Mouse (Mus musculus): ENCODE data around the gene Hsf5. TPM values are rescaled to one million over a fixed set of nuclear protein-coding genes. Genes with fewer than 3 reads are reported as not detected.

The Hsf5 gene
- total and polyA plus RNA-seq, 3 experiments = 0.02 to 0.05 TPM; not detected in 1

GRCm38 (mm10) chr11:87667107-87668090, 50.4 kb downstream of the Hsf5 start:
- H3K9ac ChIP-seq (ENCODE audit: low read depth, low read length) = no peak overlapping the region
- 44% methylated on average over 4 of the region's 4 CpGs for WGBS
- DNase-seq = no peak
- H3K36me3 ChIP-seq (ENCODE audit: control insufficient read depth, insufficient read depth, low read length) = no peaks in the 10 kb centered on the region
- no peak overlapping the region for H3K4me3 ChIP-seq
- H3K27me3 ChIP-seq (ENCODE audit: control insufficient read depth, insufficient read depth, low read length) = no peaks in the 10 kb centered on the region
- no peaks in the 10 kb centered on the region for H3K79me2 ChIP-seq (replicated peaks; ENCODE audit: control insufficient read depth, insufficient read depth, low read length)
- H3K27ac ChIP-seq = no peak overlapping the region
- TF ChIP-seq CTCF (IDR thresholded peaks at IDR 0.05) (no peak), EP300 (IDR thresholded peaks at IDR 0.05; ENCODE audit: insufficient read depth, low read depth, low read length) (no peak), POLR2A (IDR thresholded peaks at IDR 0.05; ENCODE audit: insufficient read depth, low read depth, low read length) (no peak)
- no peaks in the 10 kb centered on the region for H3K4me1 ChIP-seq (ENCODE audit: control insufficient read depth, insufficient read depth, low read length)
- intact Hi-C loops (cut with DNase I) = no loop called here

GRCm38 (mm10) chr11:87673282-87673681, 56.3 kb downstream of the Hsf5 start:
- Histone ChIP-seq H3K9ac (ENCODE audit: low read depth, low read length) (no peak overlapping the region), H3K27ac (no peak overlapping the region), H3K36me3 (ENCODE audit: control insufficient read depth, insufficient read depth, low read length) (no peaks in the 10 kb centered on the region), H3K4me3 (no peak overlapping the region), H3K4me1 (ENCODE audit: control insufficient read depth, insufficient read depth, low read length) (no peaks in the 10 kb centered on the region), H3K79me2 (replicated peaks; ENCODE audit: control insufficient read depth, insufficient read depth, low read length) (no peaks in the 10 kb centered on the region), H3K27me3 (ENCODE audit: control insufficient read depth, insufficient read depth, low read length) (no peaks in the 10 kb centered on the region)
- no peak for TF ChIP-seq POLR2A (IDR thresholded peaks at IDR 0.05; ENCODE audit: insufficient read depth, low read depth, low read length)
- no peak for TF ChIP-seq EP300 (IDR thresholded peaks at IDR 0.05; ENCODE audit: insufficient read depth, low read depth, low read length)
- TF ChIP-seq CTCF (IDR thresholded peaks at IDR 0.05) = no peak
- no peak for DNase-seq
- 92% methylated on average over 1 of the region's 1 CpGs for WGBS
- intact Hi-C loops (cut with DNase I) = no loop called here

- WGBS = 79% methylated on average over 6 of the region's 6 CpGs
- no peak for TF ChIP-seq EP300 (IDR thresholded peaks at IDR 0.05; ENCODE audit: insufficient read depth, low read depth, low read length)
- no peaks in the 10 kb centered on the region for H3K4me1 ChIP-seq (ENCODE audit: control insufficient read depth, insufficient read depth, low read length)
- intact Hi-C loops (cut with DNase I) = no loop called here
- H3K4me3 ChIP-seq = no peak overlapping the region
- no peaks in the 10 kb centered on the region for H3K79me2 ChIP-seq (replicated peaks; ENCODE audit: control insufficient read depth, insufficient read depth, low read length)
- H3K27me3 ChIP-seq (ENCODE audit: control insufficient read depth, insufficient read depth, low read length) = no peaks in the 10 kb centered on the region
- DNase-seq = no peak
- H3K36me3 ChIP-seq (ENCODE audit: control insufficient read depth, insufficient read depth, low read length) = no peaks in the 10 kb centered on the region
- no peak overlapping the region for H3K9ac ChIP-seq (ENCODE audit: low read depth, low read length)
- H3K27ac ChIP-seq = no peak overlapping the region
Observed at GRCm38 (mm10) chr11:87675606-87676005, 58.6 kb downstream of the Hsf5 start.

GRCm38 (mm10) chr11:87677756-87678155, 60.8 kb downstream of the Hsf5 start:
- H3K27ac ChIP-seq = no peak overlapping the region
- intact Hi-C loops (cut with DNase I) = no loop called here
- TF ChIP-seq EP300 (IDR thresholded peaks at IDR 0.05; ENCODE audit: insufficient read depth, low read depth, low read length) = no peak
- no peak for TF ChIP-seq CTCF (IDR thresholded peaks at IDR 0.05)
- no peak for TF ChIP-seq POLR2A (IDR thresholded peaks at IDR 0.05; ENCODE audit: insufficient read depth, low read depth, low read length)
- H3K36me3 ChIP-seq (ENCODE audit: control insufficient read depth, insufficient read depth, low read length) = no peaks in the 10 kb centered on the region
- H3K79me2 ChIP-seq (replicated peaks; ENCODE audit: control insufficient read depth, insufficient read depth, low read length) = no peaks in the 10 kb centered on the region
- no peaks in the 10 kb centered on the region for H3K4me1 ChIP-seq (ENCODE audit: control insufficient read depth, insufficient read depth, low read length)
- H3K9ac ChIP-seq (ENCODE audit: low read depth, low read length) = no peak overlapping the region
- no peak overlapping the region for H3K4me3 ChIP-seq
- WGBS = 57% methylated on average over 5 of the region's 5 CpGs
- H3K27me3 ChIP-seq (ENCODE audit: control insufficient read depth, insufficient read depth, low read length) = no peaks in the 10 kb centered on the region
- no peak for DNase-seq

GRCm38 (mm10) chr11:87678545-87678944, 61.6 kb downstream of the Hsf5 start:
- intact Hi-C loops (cut with DNase I) = no loop called here
- no peaks in the 10 kb centered on the region for H3K79me2 ChIP-seq (replicated peaks; ENCODE audit: control insufficient read depth, insufficient read depth, low read length)
- H3K36me3 ChIP-seq (ENCODE audit: control insufficient read depth, insufficient read depth, low read length) = no peaks in the 10 kb centered on the region
- H3K4me1 ChIP-seq (ENCODE audit: control insufficient read depth, insufficient read depth, low read length) = no peaks in the 10 kb centered on the region
- no peak overlapping the region for H3K9ac ChIP-seq (ENCODE audit: low read depth, low read length)
- 70% methylated on average over 4 of the region's 4 CpGs for WGBS
- no peak for TF ChIP-seq CTCF (IDR thresholded peaks at IDR 0.05)
- no peak for TF ChIP-seq EP300 (IDR thresholded peaks at IDR 0.05; ENCODE audit: insufficient read depth, low read depth, low read length)
- TF ChIP-seq POLR2A (IDR thresholded peaks at IDR 0.05; ENCODE audit: insufficient read depth, low read depth, low read length) = no peak
- no peaks in the 10 kb centered on the region for H3K27me3 ChIP-seq (ENCODE audit: control insufficient read depth, insufficient read depth, low read length)
- H3K4me3 ChIP-seq = no peak overlapping the region
- no peak for DNase-seq
- H3K27ac ChIP-seq = no peak overlapping the region

GRCm38 (mm10) chr11:87678976-87679375, 62.0 kb downstream of the Hsf5 start:
- no peak for TF ChIP-seq POLR2A (IDR thresholded peaks at IDR 0.05; ENCODE audit: insufficient read depth, low read depth, low read length)
- no peak for TF ChIP-seq CTCF (IDR thresholded peaks at IDR 0.05)
- no peak for TF ChIP-seq EP300 (IDR thresholded peaks at IDR 0.05; ENCODE audit: insufficient read depth, low read depth, low read length)
- intact Hi-C loops (cut with DNase I) = no loop called here
- 86% methylated on average over 7 of the region's 7 CpGs for WGBS
- DNase-seq = no peak
- Histone ChIP-seq H3K27ac (no peak overlapping the region), H3K4me1 (ENCODE audit: control insufficient read depth, insufficient read depth, low read length) (no peaks in the 10 kb centered on the region), H3K27me3 (ENCODE audit: control insufficient read depth, insufficient read depth, low read length) (no peaks in the 10 kb centered on the region), H3K4me3 (no peak overlapping the region), H3K36me3 (ENCODE audit: control insufficient read depth, insufficient read depth, low read length) (no peaks in the 10 kb centered on the region), H3K9ac (ENCODE audit: low read depth, low read length) (no peak overlapping the region), H3K79me2 (replicated peaks; ENCODE audit: control insufficient read depth, insufficient read depth, low read length) (no peaks in the 10 kb centered on the region)
